Mouse (Mus musculus) CH12.LX (cell line): Measurements from ENCODE around the gene Gna12. TPM values are rescaled to one million over a fixed set of nuclear protein-coding genes. Genes with fewer than 3 reads are reported as not detected.

Experiments used
- DNase-seq: peaks from one replicate; pipeline ENCODE4 v3.0.0-alpha.2; 2013; ENCODE audit errors: extremely low read depth
- H3K27ac ChIP-seq: 2 replicates; pipeline ENCODE4 v1.5.1; 2012; ENCODE audit warnings: low read depth, mild to moderate bottlenecking, control low read depth, moderate library complexity; ENCODE audit not compliant: insufficient read depth
- H3K27me3 ChIP-seq: replicated peaks from 2 replicates; pipeline ENCODE3; 2012; ENCODE audit warnings: inconsistent platforms
- H3K36me3 ChIP-seq, 2 experiments: replicated peaks in 1 of 2; 2 replicates each; pipeline versions ENCODE3 to v1.6.1; 2012; ENCODE audit warnings: inconsistent platforms in 1 of 2, low read length in 1 of 2, mild to moderate bottlenecking in 1 of 2, mixed read lengths in 1 of 2, moderate library complexity in 1 of 2; ENCODE audit not compliant: control insufficient read depth in 1 of 2, insufficient read depth in 1 of 2
- H3K4me1 ChIP-seq, 2 experiments: 2 replicates each; pipeline ENCODE4 v1.6.1; 2012; ENCODE audit warnings: inconsistent platforms in 1 of 2, moderate library complexity in 1 of 2; ENCODE audit not compliant: insufficient read depth in 2 of 2, control insufficient read depth in 1 of 2
- H3K4me2 ChIP-seq: 2 replicates; pipeline ENCODE4 v1.6.1; 2012; ENCODE audit warnings: low read depth, mild to moderate bottlenecking, control low read depth; ENCODE audit not compliant: poor library complexity, insufficient read depth, severe bottlenecking
- H3K4me3 ChIP-seq, 3 experiments: fragments of 150-350 bp in 1 of 3; sonication (generic) in 1 of 3; replicated peaks in 1 of 3; 2 replicates each; pipeline versions ENCODE3 to v1.5.1; 2011 to 2012; ENCODE audit warnings: low read depth in 2 of 3, low read length in 2 of 3, mild to moderate bottlenecking in 2 of 3, moderate library complexity in 2 of 3, control low read depth in 1 of 3, improper control_type of control experiment in 1 of 3, inconsistent platforms in 1 of 3, mixed read lengths in 1 of 3; ENCODE audit not compliant: poor library complexity in 1 of 3
- H3K79me2 ChIP-seq: replicated peaks from 2 replicates; pipeline ENCODE4 v1.6.1; 2012; ENCODE audit warnings: mild to moderate bottlenecking, moderate library complexity; ENCODE audit not compliant: control insufficient read depth, poor library complexity, insufficient read depth, severe bottlenecking; ENCODE audit errors: extremely low read depth
- H3K9ac ChIP-seq: 2 replicates; pipeline ENCODE4 v1.6.1; 2012; ENCODE audit warnings: low read depth, mild to moderate bottlenecking, control low read depth, moderate library complexity; ENCODE audit not compliant: insufficient read depth
- H3K9me3 ChIP-seq: replicated peaks from 2 replicates; pipeline ENCODE3; 2012; ENCODE audit warnings: low read length, inconsistent platforms, mixed read lengths
- CHD1 ChIP-seq: IDR thresholded peaks from 2 replicates; pipeline ENCODE4 v1.6.1; 2012; ENCODE audit warnings: low read depth, low read length, improper control_type of control experiment, inconsistent platforms
- CHD2 ChIP-seq: IDR thresholded peaks from 2 replicates; pipeline ENCODE4 v1.6.1; 2011; ENCODE audit warnings: low read length, improper control_type of control experiment
- ELF1 ChIP-seq: IDR thresholded peaks from 2 replicates; pipeline ENCODE4 v1.6.1; 2014; ENCODE audit warnings: low read depth, mild to moderate bottlenecking, inconsistent platforms, low read length, improper control_type of control experiment
- ETS1 ChIP-seq: conservative IDR thresholded peaks from 2 replicates; pipeline ENCODE4 v1.6.1; 2012; ENCODE audit warnings: low read depth, mild to moderate bottlenecking, inconsistent platforms, low read length, improper control_type of control experiment, moderate library complexity
- GABPA ChIP-seq: IDR thresholded peaks from 2 replicates; pipeline ENCODE4 v1.6.1; 2012; ENCODE audit warnings: low read depth, low read length, improper control_type of control experiment, inconsistent platforms; ENCODE audit not compliant: insufficient replicate concordance
- JUN ChIP-seq: IDR thresholded peaks from 2 replicates; pipeline ENCODE4 v1.6.1; 2011; ENCODE audit warnings: low read depth, mild to moderate bottlenecking, low read length, improper control_type of control experiment, moderate library complexity; ENCODE audit not compliant: insufficient read depth
- JUND ChIP-seq: conservative IDR thresholded peaks from 2 replicates; pipeline ENCODE4 v1.6.1; 2011; ENCODE audit warnings: low read depth, low read length, improper control_type of control experiment
- KAT2A ChIP-seq: IDR thresholded peaks from 2 replicates; pipeline ENCODE4 v1.6.1; 2012; ENCODE audit warnings: low read length, improper control_type of control experiment, inconsistent platforms; ENCODE audit not compliant: insufficient replicate concordance
- MAFK ChIP-seq: IDR thresholded peaks from 2 replicates; pipeline ENCODE4 v1.6.1; 2011; ENCODE audit warnings: low read length, improper control_type of control experiment; ENCODE audit not compliant: insufficient replicate concordance
- MAX ChIP-seq: IDR thresholded peaks from 2 replicates; pipeline ENCODE4 v1.6.1; 2011; ENCODE audit warnings: low read length, improper control_type of control experiment
- MEF2A ChIP-seq: IDR thresholded peaks from 2 replicates; pipeline ENCODE4 v1.6.1; 2014; ENCODE audit warnings: low read depth, mild to moderate bottlenecking, inconsistent platforms, low read length, improper control_type of control experiment, borderline replicate concordance
- MXI1 ChIP-seq: IDR thresholded peaks from 2 replicates; pipeline ENCODE4 v1.6.1; 2011; ENCODE audit warnings: mild to moderate bottlenecking, low read depth, low read length, improper control_type of control experiment
- NELFE ChIP-seq: IDR thresholded peaks from 2 replicates; pipeline ENCODE4 v1.6.1; 2011; ENCODE audit warnings: low read depth, low read length, improper control_type of control experiment
- PAX5 ChIP-seq: IDR thresholded peaks from 2 replicates; pipeline ENCODE4 v1.6.1; 2012; ENCODE audit warnings: low read length, inconsistent platforms, mixed read lengths
- POLR2AphosphoS2 ChIP-seq: IDR thresholded peaks from 2 replicates; pipeline ENCODE4 v1.6.1; 2011; ENCODE audit warnings: low read depth, low read length, improper control_type of control experiment
- RAD21 ChIP-seq: IDR thresholded peaks from 2 replicates; pipeline ENCODE4 v1.6.1; 2011; ENCODE audit warnings: low read depth, mild to moderate bottlenecking, low read length, improper control_type of control experiment, moderate library complexity
- RCOR1 ChIP-seq: conservative IDR thresholded peaks from 2 replicates; pipeline ENCODE4 v1.6.1; 2012; ENCODE audit warnings: low read depth, mild to moderate bottlenecking, inconsistent platforms, low read length, improper control_type of control experiment
- SIN3A ChIP-seq: IDR thresholded peaks from 2 replicates; pipeline ENCODE4 v1.6.1; 2012; ENCODE audit warnings: low read length, improper control_type of control experiment, inconsistent platforms
- TBP ChIP-seq: conservative IDR thresholded peaks from 2 replicates; pipeline ENCODE4 v1.6.1; 2011; ENCODE audit warnings: low read depth, low read length, improper control_type of control experiment
- TCF12 ChIP-seq: IDR thresholded peaks from 2 replicates; pipeline ENCODE4 v1.6.1; 2014; ENCODE audit warnings: low read depth, mild to moderate bottlenecking, inconsistent platforms, low read length, improper control_type of control experiment
- USF1 ChIP-seq: IDR thresholded peaks from 2 replicates; pipeline ENCODE4 v1.6.1; 2014; ENCODE audit warnings: low read depth, mild to moderate bottlenecking, inconsistent platforms, low read length, improper control_type of control experiment
- ZC3H11A ChIP-seq: IDR thresholded peaks from 2 replicates; pipeline ENCODE4 v1.6.1; 2012; ENCODE audit warnings: low read depth, mild to moderate bottlenecking, inconsistent platforms, low read length, improper control_type of control experiment
- ZKSCAN1 ChIP-seq: IDR thresholded peaks from 2 replicates; pipeline ENCODE4 v1.6.1; 2012; ENCODE audit warnings: low read depth, inconsistent platforms, low read length, improper control_type of control experiment, borderline replicate concordance
- dilution Hi-C: fragments of 300-500 bp; cut with MboI; formaldehyde crosslinking; loops from 2 replicates; pipeline ENCODE4 v1.14.3; 2020; ENCODE audit warnings: low sequenced_read_pairs; ENCODE audit not compliant: extremely low pct_unique_long_range_greater_than_20kb, extremely low pct_ligation_motif_present
- in situ Hi-C: fragments of 300-500 bp; cut with MboI; formaldehyde crosslinking; loops from 3 replicates; pipeline ENCODE4 v1.14.3; 2019; ENCODE audit warnings: low sequenced_read_pairs, low pct_ligation_motif_present, low pct_unique_long_range_greater_than_20kb, mixed read lengths
- polyA plus RNA-seq: library from polyadenylated mRNA; unstranded; fragments of >175 nt; gene quantifications from 2 replicates; pipeline ENCODE4 v1.2.1, GENCODE M21; 2012; ENCODE audit warnings: low read depth; ENCODE audit not compliant: insufficient read length
- total RNA-seq, 2 experiments: library from RNA; depleted of rRNA; stranded (reverse); fragments of 300-350 nt in 1 of 2; fragments of >200 nt in 1 of 2; gene quantifications; 2 replicates each; pipeline ENCODE4 v1.2.3; 2012 to 2014

Gene Gna12
- total and polyA plus RNA-seq, 3 experiments: 11.5 to 15.8 (median 15.4) TPM

DNA sequence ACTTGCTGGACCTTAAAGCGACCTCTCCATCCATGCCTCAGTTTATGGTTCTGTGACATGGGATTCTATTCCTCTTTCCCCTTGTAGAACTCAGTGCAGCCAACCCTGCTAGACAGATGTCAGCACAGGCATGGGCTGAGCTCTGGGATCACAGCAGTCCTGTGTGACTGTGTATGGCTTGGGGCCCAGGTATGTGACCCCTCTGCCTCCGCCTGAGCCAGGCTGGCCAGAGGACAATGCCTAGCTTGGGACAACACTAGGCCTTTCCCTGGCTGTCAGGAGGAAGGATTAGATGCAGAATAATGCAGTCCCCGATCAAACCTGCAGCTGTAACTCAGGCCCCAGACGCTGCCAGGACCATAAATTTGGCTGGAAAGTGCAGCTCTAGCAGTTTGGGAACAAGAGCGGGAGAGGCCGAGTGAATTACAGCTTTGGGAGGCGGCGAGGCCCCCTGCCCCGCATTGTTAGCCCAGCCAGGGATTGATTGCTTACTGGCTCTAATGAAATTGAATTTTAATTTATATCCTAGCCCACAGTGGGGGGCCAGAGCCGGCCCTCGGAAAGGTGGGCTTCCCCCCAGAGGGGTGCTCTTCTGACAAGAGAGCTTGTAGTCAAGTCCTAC is 25.8 kb upstream of the Gna12 start:
- no peak for TF ChIP-seq CHD1
- TF ChIP-seq ZC3H11A: no peak
- TF ChIP-seq USF1: no peak
- no peak for TF ChIP-seq PAX5
- TF ChIP-seq MAX: no peak
- no peak for TF ChIP-seq ELF1
- TF ChIP-seq JUND: no peak
- TF ChIP-seq MAFK: no peak
- TF ChIP-seq JUN: no peak
- no peak for TF ChIP-seq KAT2A
- TF ChIP-seq RCOR1: no peak
- Histone ChIP-seq H3K4me1 (peaks cover 2 to 18% of the 10 kb centered on the region in 2 experiments; a peak in 3 of 4 replicates), H3K36me3 (no peaks in the 10 kb centered on the region), H3K27me3 (no peaks in the 10 kb centered on the region), H3K27ac (no peak overlapping the region), H3K79me2 (no peaks in the 10 kb centered on the region), H3K4me2 (no peak overlapping the region), H3K9ac (no peak overlapping the region), H3K9me3 (peaks cover 7% of the 10 kb centered on the region), H3K4me3 (no peak overlapping the region)
- in situ Hi-C loops: no loop called here
- dilution Hi-C loops: no loop called here
- DNase-seq: no peak

DNA sequence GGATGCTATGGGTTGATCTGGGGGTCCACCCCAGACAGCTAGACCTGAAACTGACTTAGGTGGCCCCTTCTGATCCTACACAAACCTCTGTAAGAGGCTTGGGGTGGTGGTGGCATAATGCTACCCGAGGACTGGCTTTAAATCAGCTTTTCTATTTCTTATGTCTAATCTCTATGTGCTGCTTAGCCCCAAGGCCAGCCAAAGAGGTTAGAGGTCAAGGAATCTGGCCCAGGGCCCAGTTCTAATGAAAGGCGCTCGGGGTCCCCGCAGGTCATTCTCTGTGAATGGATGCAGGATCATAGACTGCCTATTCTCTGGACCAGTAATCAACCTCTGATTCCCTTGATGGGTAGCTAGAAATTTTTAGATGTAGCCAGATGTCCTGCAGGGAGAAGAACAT is 24.5 kb upstream of the Gna12 start:
- dilution Hi-C loops: no loop called here
- Histone ChIP-seq H3K4me2 (no peak overlapping the region), H3K9ac (no peak overlapping the region), H3K27ac (no peak overlapping the region), H3K27me3 (peaks cover 1% of the 10 kb centered on the region), H3K79me2 (no peaks in the 10 kb centered on the region), H3K36me3 (no peaks in the 10 kb centered on the region), H3K4me1 (peaks cover 2 to 18% of the 10 kb centered on the region in 2 experiments; a peak in 3 of 4 replicates), H3K4me3 (no peak overlapping the region), H3K9me3 (peaks cover 10% of the 10 kb centered on the region)
- no peak for TF ChIP-seq USF1
- no peak for TF ChIP-seq MEF2A
- TF ChIP-seq ZKSCAN1: no peak
- TF ChIP-seq MXI1: no peak
- TF ChIP-seq TCF12: no peak
- no peak for TF ChIP-seq ETS1
- no peak for TF ChIP-seq PAX5
- no peak for TF ChIP-seq POLR2AphosphoS2
- TF ChIP-seq SIN3A: no peak
- no peak for TF ChIP-seq MAX
- no peak for TF ChIP-seq MAFK
- TF ChIP-seq CHD2: no peak
- no peak for TF ChIP-seq NELFE
- TF ChIP-seq RAD21: no peak
- no peak for TF ChIP-seq TBP
- TF ChIP-seq GABPA: no peak
- no peak for DNase-seq
- in situ Hi-C loops: no loop called here
